Mouse (Mus musculus): ENCODE measurements at regions not wholly inside any gene's neighbourhood (a gene's known extent, or its start where the extent isn't known, plus 50 kb on each side); places are given as distances from the start of the nearest gene placed in this dataset.

DNA sequence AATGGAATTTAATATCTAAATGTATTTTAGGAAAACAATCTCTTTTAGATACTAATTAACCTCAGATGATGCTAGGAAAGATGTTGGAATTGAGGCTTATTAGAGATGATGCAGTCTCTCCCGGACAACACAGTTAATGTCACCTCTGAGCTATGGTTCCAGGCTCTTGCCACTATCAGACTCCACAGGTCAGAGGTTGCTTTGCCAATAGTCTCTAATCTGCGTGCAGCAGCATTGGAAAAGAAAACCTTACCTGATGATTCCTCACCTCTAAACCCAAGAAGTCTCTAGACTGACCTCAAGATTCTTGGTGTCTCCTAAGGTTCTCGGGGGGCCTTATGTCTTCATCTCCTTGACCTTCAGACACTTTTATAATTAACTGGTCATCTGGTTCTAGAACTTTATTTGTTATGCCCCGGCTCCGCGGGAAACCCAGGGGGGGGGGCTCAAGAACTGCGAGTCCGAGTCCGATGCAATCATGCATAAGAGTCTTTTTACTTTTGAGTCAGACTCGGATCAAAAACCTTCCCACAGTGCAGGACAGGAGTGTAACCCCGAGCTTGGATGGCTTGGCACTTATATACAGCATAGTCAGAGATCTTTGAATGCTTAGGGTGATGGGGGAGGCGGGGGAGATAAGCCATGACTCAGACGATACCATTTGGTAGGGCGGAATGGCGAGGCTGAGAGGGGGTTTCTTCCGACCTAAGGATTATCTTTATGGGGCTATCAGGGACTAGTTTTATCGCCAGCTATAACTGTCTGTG lies 626.9 kb downstream of the Zfp706 start:
- no peak for DNase-seq

DNA sequence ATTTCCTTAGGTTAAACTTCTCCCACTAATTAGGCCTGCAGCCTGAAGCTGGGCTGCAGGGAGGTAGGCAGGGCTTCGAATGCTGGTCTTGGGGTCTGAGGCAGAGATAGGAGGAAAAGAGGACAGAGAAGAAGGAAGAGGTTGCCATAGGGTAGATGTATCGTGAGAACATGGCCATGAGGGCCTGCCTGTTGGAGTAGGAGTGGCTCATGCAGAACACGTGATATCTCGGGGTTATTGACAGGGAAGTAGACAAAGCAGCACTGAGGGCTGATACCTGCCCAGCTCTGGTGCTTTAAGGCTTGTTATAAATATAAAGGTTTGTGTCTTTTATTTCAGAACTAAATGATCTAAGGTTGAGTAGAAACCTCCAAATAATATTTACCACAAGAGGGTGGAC lies 628.9 kb downstream of the Zfp706 start:
- no peak for DNase-seq

DNA sequence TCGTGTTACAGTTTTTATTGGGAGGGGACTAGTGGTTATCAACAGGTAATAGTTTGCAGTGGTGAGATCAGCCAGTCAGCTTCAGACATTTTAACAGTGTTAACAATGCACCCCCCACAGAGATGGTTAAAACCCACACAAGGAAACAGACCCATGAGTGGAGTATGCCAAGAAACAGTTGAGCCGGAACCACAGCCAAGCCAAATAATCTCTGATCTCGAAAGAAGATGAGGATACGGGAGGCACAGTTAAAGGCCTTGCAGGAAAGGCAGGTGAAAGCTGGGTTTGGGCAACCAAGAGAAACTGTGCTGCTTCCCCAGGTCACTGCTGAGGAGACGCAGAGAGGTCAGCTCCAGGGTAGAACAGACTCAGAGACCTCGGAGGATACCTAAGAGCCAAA lies 631.0 kb downstream of the Zfp706 start:
- DNase-seq: peak; percentile 48

DNA sequence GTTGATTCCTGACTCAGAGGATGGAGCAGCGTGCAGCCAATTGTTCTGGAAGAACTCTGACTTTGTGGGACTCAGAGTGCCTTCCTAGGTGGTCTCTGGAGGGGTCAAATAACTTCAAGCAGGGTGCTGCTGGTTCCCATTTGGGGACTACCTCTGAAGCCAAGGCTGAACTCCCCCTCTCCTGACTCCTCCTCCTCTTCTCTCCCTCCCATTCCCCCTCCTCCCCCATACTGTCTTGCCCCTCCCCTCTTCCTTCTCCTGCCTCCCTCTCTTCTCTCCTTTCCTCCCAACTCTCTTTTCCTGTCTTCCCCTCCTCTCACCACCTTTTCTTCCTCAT lies 632.1 kb downstream of the Zfp706 start:
- no peak for DNase-seq

DNA sequence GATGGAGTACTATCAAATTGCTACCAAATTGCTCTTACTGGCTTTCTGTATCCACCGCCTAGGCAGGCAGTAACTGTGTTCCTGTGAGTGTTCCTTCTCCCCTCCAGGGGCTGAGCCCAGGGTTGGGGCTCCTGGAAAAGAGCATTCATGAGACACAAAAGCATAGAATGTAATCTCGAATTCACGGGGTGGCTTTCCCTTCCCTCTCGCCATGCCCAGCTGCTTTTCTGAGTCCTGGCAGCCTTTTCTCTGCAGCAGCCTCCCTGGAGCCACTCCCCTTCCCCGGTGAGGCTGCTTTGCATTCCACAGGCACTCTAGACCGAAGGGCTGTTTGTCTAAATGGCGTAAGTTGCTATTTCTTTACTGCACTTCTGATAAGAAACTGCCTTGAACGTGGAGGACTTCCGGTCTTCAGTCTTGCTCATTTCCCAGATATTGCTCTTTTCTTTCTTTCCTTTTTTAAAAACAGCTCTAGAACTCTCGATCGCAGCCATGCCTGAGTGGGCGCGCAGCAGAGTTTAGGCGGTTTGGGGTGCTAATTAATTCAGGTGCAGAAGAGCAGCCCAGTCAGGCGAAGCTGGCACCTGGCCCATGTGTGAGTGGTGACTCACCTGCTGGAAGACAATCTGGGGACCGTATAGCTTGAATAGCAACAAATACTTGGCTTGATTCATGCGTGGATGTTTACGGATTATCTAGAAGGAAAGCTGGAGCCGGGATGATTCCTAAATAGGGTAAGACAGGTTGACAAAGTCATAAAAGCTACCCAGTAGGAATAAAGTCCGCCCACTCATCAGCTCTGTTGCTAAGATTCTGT lies 632.6 kb downstream of the Zfp706 start:
- DNase-seq: peak; percentile 83

DNA sequence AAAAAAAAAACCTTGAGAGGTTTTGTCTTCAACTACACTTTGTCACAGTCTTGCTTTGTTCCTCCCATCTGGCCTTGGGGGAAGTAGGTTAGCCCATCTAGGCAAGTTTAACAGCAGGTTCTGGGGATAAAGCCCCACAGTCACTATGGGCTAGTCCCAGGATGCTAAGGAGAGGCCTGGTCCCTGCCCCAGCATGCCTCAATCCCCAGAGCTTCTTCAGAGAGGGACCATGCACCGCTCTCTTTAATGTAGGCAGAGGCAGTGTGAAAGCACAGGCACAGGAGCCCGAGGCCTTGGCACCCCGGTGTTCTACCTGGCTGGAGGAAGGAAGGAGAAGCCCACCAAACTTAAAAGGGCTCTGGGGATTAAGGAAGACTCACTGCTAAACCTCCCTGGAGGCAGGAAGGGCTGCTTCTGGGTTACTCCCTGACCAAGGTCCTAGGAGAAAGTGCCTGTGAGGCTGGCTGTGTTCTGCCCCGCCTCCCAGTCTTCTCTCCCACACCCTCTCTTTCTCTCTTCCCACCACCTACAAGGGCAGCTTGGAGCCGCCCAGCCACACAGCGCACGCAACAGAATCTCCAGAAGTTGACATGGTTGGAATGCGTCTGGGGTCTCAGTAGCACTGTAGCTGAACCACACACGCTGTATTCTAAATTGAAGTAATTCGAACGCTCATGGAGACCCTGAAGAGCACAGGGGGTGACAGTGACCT lies 633.5 kb downstream of the Zfp706 start:
- DNase-seq: peak; percentile 70

DNA sequence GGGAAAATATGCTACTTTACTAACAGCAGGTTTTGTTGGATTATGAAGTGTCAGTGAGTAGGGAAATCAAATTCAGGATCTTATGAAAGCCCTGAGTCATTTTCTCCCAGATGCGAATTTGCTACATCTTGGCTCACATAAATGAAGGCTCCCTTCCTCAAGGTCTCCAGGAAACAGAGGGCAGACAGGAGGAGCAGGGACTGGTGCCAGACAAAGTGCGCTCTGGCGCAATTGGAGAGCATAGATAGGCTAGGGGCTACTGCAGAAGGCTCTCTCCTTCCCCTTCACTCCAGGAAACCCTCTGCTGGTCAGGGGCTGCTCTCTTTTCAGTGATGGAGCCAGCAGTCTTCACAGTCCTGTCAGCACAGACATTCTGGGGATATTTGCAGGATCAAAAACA lies 634.1 kb downstream of the Zfp706 start:
- DNase-seq: peak; percentile 52

DNA sequence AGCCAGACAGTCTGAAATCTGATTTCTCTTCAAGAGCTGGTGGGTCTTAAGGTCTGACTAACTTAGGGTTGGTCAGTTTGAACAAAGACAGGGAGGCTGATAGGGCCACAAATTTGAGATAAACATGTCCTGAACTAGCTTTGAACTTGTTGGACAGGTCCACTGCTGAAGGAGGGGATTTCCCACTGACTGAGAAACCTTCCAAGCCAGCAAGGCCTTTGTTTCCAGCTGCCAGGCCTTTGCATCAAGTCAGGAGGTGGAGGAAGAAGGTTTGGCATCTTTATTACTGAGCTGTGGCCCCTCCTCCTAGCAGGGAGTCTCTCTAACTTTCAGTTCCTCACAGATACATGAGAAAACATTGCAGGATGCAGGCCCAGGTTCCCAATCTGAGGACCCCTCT lies 636.2 kb downstream of the Zfp706 start:
- peak; percentile 46 for DNase-seq

DNA sequence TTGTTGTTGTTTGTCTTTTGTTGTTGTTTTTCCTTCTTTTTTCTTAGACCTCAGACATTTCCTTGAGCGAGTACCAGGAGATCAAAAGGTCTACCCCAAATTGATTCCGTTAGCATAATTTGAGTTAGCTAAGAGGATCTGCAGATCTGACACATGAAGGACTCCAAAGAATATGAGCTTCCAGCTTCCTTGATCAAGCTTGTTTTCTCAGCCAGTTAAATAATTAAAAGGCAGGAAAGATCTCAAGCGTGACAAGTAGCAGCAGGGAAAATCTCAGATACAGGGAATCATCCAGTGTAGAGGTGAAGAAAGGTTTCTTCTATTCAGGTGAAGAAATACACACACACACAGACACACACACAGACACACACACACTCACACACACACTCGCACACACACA lies 636.7 kb downstream of the Zfp706 start:
- no peak for DNase-seq

DNA sequence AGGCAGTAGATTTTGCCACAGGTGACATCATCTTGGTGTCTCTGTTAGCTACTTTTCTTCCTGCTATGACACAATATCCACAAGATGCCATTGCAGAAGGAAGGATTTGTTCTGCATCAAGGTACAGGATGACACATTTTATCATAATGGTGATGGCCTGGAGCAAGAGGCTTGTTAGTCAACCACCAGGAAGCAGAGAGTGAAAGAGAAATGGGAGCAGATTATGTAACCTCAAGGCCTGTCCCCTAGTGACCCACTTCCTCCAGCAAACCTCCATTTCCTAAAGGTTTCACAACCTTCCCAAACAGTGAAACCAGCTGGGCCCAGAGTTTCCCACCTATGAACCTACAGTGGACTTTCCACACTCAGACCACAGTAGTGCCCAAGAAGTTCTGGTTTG lies 640.3 kb downstream of the Zfp706 start:
- no peak for DNase-seq

DNA sequence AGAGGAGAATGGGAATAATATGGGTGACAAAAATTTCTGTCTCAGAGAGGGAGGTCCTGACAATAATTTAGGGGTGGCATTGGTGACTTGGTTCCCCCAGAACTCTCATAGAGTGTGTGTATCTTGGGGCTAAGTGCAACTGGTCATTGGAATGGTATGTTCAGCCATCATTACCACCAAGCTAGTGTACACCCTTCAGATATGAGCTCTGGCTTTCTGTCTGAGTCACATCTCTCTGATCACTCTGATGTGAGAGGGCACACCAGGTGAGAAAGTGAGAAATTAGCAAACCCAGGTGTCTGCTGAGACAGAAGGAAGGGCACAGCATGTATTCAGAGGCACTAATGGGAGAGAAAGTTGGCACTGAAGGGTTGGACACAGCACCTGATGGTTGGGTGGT lies 642.8 kb downstream of the Zfp706 start:
- no peak for DNase-seq

DNA sequence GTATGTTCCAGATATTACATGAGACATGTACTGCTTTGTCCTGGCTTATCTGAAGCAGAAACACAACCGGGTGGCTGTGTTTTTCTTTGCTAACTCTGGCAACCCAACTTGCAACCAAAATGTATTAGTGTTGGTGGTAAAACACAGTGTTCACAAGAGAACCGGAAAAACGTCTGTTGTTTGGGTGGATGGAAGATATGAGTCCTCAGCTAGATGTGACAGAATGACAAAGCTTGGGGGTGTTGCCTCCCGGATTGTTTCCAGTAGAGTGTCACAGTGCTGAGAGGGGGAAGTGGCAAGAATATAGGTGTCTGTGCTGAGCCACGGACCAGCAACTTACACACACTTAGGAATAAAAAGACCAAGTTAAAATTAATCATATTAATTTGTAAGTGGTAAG lies 643.5 kb downstream of the Zfp706 start:
- no peak for DNase-seq

DNA sequence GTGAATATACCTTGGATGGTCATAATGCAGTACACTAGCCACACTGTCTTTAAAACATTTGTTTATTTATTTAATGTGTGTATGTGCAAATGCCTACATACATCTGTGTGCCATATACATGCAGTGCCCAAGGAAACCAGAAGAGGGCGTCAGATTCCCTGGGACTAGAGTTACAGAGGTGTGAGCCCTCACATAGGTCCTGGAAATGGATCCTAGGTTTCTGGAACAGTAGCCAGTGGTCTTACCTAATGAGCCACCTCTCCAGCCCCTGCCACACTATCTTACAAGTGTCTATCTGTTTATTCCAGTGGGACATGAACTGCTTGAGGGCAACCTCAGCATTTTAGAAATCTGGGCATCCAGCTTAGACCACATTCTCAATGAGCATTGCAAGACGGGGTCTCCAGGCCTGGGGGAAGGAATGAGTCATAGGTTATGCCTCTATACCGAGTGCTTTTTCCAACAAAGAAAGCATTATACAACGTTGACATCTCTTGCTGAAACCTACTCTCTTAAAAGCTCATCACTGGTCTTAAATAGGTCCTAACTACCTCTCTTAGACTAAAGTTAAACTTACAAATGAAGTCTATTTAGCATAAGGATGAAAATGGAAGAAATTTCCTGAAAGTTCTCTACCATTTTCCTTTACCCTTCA lies 644.5 kb downstream of the Zfp706 start:
- no peak for DNase-seq

DNA sequence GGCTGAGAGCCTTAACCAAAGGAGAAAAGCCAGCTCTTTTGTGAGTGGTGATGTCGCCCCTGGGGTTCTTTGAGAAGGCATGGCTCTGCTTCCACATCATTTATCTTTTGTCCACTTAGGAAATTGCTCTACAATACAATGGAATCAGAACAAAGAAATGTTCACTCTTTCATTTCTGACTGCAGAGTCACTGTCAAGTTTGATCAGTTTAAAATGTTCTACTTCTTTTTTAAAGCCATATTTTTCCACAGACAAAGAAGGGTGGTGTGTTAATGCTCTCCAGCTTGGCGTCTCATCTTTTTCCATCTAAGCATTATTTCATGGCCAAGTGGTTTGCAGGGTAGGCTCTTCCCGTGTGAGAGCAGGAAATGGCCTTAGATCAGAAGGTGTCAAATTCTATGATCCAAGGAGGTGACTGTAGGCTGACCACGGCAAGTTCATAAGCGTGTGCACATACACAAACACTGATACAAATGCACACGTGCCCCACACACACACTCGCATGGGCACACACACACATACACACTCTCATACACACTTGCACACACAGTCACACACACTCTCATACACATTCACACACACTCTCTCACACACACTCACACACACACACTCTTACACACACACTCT lies 645.9 kb downstream of the Zfp706 start:
- DNase-seq: no peak

DNA sequence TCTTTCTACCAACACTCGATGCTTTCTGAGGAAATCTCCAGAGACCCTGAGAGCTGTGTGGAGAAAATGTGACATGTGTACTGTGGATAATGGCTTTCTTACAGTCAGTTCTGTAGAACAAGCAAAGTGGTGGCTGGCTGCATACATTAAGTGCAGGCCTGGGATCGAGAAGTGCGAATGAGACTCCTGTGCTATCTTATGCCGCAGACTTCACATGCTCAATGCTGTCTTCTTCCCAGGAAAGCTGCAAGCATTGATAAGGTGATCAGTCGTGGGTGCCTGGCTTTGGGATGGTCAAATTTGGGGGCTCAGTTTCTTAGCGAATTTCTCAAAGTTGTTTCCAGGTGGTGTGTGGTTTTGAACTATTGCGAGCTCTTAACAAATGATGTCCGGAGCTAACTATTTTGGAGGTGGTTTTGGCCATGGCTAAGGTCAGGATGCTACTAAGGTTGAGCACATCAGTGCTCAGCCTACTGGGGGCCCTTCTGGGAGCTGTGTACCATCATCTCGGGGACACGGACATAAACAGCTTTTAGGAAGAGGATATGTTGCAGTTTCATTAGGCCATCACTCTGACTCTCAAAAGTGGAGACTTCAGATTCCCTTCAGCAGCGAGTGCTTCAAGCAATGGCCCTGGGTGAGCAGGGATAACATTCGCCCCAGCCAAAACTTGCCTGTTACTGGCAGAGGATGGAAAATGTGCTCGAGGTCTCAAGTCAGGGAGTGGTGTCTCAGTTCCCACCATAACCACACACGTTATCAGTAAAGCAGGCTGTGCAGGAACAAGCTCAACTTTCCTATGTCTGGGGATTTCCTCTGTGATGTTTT lies 646.7 kb downstream of the Zfp706 start:
- no peak for DNase-seq

DNA sequence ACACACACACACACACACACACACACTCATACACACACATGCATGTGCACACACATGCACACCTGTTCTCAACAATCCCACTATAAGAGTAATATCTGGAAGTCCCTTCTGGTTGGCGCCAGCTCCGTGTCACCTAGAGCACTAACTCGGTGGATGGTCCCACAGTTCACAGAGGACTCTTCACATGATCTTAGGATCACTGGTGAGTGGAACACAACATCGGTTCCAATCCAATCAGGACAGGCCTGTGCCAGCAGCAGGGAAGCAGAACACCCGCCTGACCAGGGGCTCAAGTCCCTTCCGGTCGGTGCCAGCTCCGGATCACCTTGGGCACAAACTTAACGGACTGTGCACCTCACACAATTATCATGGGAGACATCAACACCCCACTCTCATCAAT lies 651.7 kb downstream of the Zfp706 start:
- DNase-seq: no peak

DNA sequence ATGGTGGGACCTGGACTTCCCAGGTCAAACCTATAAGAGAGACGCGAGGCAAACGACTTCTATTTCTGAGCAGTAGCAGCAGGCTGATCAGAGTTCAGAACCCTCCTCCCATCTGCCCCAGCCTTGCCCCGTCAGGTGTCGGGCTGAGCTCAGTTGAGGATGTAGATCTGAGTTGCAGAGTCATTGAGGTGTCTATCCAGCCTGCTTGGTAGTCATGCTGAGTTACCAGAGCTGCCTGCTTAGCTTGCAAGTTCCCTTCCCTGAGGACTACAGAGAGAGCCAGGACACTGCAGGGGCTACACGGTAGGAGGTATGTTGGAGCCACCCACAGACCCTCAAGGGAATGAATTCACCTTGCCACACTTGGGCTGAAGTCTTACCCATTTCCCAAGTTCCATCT lies 653.0 kb downstream of the Zfp706 start:
- no peak for DNase-seq

DNA sequence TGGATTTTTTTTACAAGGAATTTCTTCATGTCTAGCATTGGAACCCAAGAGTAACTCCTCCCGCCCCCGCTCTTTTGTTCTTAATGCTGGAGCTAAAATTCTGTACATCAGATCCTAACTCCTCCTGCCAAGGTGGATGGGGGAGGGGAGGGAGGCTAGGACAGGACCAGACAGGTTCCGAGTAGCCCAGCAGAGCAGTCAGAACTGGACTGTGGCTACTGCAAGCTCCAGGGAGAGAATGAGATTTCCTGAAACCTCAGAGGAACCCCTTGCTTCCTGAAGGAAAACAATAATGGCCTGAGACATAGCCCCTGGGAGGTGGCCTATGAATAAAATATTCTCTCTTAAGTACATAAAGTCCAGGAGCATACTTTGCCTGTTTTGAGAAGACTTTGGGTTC lies 653.8 kb downstream of the Zfp706 start:
- DNase-seq: no peak

DNA sequence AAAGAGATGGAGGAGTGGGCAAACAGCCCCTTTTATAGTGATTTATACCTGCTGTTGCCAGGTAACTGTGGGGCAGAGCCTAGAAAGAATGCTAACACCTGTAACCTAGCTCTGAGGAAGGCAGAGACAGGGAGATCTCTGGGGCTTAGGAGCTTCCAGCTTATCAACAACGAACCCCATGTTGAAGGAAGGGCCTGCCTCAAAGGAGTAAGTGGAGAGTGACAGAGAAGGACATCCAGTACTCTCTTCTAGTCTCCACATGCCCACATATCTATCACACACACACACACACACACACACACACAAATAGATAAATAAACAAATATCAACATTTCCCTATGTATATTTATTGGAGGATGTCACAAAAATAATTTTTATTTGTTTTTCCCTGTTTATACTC lies 654.6 kb downstream of the Zfp706 start:
- no peak for DNase-seq

DNA sequence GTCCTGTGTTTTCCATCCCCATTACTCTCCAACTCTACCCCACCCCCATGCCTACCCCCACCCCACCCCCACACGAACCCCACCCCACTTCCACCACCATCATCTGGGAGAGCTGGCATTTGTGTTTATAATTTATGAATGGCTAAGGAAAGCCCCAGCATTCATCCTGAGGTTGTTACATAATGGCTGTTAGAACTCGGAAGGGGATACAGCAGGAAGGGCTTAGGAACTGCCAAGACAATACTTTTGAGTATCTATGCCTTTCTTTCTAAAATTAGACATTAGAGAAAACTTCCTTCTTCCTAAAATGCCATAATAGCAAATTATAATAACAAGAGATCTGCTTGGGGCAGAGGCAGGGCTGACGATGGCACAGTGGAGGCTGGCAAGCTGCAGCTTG lies 655.9 kb downstream of the Zfp706 start:
- no peak for DNase-seq

DNA sequence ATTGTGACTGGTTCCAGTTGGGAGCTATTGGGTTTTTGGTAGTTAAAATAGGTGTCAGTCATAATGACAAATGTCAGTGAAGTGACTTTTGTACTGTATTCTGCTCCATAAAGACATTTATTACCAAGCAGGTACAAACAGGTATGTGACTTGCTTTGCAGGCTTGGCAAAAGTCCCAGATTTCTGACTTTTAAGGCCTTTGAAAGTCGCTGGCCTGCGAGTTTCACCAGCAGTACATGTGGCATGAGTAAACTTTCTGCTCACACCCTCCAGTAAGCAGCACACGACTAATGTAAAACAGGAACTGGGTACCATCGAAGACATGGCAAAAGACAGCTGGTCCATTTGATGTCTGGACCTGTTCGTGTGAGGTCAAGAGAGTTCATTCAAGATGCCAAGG lies 659.2 kb downstream of the Zfp706 start:
- peak; percentile 57 for DNase-seq

DNA sequence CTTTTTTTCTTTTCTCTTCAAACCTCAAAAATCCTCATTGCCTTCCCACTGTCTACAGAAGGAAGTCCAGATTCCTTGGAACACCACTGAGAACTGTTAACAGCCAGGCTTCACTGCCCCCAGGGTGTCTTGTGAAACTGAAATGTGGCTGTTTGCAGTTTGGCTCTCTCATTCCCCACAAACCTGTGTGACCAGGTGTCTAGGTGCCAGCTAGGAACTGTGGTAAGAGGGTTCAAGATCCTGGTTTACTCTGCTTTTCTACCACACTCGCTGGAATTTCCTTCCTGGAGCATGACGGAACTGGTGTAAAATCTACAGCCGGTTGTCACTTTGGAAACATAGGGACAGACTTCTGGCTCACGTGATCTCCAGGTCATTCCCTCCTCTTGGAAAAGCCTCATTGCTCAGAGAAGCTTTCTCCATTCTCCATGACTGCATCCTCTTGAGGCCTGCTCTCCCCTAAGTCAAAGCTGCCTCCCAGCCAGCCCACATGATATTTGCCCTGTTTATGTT lies 660.2 kb downstream of the Zfp706 start:
- DNase-seq: no peak
